Mouse (Mus musculus): ENCODE data around the gene Sox5.

Sox5 gene

DNA sequence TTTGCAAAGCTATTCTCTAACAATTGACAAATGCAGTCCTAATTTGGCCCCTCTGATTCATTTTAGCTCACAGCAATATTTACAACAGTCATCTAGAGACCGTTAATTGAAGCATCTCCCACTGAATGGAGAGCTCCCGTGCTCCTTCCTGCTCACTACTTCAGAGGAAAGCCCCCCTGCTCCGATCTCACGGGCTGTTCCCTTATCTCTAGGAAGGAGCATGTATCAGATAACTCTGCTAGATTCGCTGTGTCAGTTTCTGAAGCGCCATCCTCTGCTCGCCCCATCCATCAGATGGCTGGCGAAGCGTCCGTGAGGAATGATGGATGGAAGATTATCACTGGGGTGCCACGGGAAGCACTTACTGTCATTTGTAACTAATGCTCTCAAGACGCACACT, 926.4 kb downstream of the Sox5 start:
- DNase-seq (ENCODE audit: low spot score in 2 of 2): no peak

DNA sequence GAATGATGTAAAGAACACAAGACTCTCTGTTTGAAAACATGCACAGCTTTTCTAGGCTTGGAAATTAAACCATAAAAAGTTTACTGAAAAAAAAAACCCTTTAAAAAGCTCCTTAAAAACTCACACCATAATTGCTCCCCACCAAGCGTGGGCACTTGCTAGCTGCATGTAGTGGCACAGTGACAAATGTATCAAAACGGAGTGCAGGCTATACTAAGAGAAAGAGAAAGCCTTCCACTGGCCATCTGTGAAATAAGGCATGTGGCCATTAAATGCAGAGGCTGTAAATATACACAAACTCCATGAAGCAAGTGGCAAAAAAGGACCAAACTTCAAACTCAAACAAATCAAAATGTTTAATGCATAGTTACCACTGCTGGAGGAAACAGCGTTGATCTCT, 927.7 kb downstream of the Sox5 start:
- DNase-seq (ENCODE audit: low spot score in 2 of 2): no peak

DNA sequence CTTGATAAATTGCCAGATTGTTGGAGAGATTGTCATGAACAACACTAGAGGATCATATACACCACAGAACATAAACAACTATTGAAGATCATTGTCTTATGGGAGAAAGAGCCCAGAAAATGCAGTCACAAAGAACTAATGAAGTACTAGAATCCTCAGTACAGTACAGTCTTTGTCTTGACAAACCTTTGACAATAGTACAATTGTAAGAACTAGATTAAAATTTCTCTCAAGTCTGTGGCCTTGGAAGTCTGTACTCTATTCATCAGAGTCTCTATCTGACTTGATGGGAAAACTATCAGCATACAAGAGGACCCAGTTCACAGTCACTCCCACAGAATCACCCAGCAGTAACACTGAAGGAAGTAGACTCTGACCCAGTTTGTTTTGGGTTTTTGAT, 936.0 kb downstream of the Sox5 start:
- no peak for DNase-seq (ENCODE audit: low spot score in 2 of 2)

DNA sequence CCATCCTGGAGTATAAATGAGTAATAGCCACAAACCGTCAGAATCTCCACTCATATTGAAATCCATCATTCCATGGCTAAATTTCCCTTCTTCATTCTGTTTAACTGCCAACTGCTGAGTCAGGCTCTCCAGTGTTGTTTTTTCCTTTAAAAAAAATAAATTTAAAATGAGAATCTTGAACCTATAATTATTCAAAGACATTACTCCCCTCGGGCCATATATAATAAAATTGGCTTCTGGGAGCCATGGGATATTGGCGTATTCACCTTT, 937.1 kb downstream of the Sox5 start:
- DNase-seq (ENCODE audit: low spot score in 2 of 2): no peak

DNA sequence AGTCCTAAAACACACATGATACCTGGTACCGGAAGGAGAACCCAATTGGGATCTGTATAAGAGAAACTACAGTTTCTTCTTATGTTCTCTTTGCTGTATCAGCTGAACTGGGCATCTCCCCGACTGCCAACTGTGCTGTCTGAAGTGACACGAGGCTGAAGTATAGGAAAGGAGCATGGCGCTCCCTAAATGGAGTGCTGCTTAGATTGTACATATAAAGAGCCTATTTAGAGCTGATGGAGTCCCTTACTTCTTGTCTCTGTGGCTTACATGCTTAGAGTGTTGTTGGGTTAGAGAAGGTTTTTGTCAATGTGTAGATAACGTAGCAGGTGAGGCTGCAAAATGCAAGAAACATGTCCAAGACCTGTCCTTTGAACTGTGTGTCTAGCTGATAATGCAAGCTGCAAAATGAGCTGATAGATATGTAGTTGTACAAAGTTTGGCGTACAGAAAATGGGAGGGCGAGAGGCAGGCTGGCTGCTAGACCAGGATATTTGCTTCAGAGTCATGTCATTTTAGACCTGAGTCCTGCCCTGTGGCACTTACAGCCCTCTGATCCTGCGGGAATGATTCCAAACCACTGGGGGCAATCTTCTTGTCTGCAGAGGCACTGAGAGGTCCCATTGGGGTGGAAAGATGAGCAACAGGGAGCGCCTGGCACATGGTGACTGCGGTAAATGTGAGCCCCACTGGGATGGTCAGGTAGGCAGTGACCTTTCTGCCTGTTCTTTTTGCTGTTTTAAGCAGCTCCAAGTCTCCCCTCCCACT, 937.7 kb downstream of the Sox5 start:
- DNase-seq (ENCODE audit: low spot score in 2 of 2): no peak

DNA sequence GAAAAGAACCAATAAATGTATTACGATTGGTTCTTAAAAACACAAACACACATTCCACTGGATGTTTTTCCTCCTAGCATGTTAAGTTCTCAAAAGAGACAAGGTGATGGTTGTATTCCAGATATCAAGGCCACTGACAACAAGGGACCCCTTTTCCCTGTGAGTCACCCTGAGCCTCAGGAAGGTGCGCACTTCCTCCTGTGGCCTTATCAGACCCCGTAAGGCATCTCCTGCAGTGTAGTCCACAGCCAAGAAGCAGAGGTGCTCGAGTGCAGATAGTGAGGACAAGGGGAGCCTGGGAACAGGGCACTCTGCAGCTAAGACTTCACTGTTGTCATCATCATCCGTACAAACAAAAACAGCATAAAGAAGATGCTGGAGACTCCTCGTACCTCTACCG, 939.8 kb downstream of the Sox5 start:
- DNase-seq (ENCODE audit: low spot score in 2 of 2): no peak

DNA sequence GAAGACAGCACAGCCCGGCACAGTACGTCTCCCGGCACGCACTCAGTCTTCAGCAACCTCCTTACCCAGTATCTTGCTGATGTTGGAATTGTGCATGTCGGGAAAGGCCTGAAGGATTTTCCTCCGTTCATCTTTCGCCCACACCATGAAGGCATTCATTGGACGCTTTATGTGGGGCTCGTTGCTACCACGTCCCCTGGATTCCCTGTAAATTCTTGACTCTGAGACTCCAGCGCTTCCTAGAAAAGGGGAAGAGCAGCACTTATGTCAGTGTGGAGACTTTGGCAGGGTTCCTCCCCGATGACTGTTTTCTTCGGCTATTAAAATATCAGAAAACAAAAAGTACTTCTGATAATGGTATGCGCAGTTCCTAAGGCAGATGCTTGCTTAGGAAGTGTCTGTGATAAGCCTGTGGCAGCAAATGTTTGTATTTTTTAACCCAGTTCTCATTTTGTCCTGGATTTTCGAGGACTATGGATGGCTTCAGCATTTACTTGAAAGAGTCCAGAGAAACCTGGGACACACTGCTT, 940.6 kb downstream of the Sox5 start:
- no peak for DNase-seq (ENCODE audit: low spot score in 2 of 2)

DNA sequence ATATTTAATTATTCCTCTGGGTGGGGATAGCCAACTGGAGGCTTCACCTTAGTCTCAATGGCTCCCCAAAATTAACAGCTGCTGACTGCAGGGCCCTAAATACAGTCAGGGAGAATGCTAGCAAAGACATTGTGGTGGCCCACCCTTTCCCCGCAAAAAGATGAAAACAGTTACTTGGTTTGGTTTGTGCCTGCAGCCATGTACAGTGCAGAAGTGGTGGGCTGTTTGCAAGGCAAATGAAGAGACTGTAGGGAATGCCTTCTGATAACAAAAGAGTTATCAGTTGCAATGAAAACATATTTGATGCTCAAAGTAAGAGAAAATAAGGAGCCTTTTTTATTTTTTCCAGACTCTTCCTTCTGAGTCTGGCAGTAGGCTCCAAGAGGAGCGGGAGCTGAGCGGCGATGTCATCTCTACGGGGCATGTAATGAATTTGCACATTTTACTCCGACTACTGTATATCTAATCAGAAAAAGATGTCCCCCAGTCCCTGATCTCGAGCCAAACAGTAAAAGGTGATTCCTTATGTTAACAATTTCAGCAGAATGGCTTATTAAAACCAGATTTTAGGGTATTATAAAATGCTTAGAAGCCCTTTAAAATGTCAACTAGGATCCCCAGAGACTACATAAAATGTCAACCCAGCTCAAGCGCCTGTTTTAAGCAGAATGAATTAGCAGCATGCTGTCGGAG, 943.2 kb downstream of the Sox5 start:
- no peak for DNase-seq (ENCODE audit: low spot score in 2 of 2)

DNA sequence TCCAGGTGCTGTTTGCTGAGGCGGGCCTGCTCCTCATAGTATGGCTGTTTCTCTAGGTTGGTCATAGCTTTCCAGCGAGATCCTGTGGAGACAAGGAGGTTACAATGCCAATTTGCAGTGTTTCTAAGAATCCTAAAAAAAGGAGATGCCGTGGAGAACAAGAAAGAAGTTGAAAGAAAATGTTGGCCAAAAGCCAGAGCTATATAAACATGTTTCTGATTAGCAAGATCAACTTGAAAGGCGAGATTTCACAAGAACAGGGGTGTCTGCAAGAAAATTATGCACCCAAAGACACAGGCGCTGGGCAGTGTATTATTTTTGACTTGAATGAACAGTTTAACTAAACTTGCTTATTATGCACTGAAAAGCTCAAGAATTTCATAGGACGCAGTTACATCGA, 946.4 kb downstream of the Sox5 start:
- no peak for DNase-seq (ENCODE audit: low spot score in 2 of 2)

DNA sequence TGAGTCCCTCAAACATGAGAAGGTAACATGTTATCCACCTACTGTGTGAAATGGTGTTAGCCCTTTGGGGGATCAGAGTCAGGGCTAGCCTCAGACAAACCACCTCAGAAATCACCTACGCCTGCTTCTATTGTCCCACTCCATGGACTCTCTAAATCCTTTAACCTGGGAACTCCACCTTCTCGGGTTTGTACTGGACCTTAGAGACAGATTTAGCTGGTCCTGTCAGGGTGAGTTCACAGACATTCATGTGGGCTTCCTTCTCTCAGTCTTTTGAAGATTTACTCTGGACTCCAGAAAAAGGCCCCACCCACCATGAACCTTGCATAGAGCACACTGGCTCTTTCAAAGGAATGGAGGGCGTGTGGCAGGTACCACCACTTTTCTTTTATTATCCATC, 947.8 kb downstream of the Sox5 start:
- DNase-seq (ENCODE audit: low spot score in 2 of 2): no peak

DNA sequence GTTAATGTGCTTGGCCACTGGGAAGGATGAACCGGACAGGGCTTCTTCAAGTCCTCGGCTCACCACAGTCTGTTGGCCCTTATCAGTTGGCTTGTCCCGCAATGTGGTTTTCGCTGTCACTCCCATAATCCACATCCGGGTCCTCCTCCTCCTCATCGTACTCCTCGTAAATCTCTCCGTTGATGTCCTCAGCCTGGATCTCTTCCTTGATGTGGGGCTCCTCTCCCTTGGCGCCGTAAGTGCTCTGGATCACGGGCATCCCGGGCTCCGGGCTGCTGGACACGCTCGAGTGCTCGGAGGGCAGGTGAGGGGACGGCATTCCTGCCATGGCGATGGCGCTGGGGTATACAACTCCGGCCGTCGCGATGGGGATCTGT, 948.6 kb downstream of the Sox5 start:
- DNase-seq (ENCODE audit: low spot score in 2 of 2): no peak

DNA sequence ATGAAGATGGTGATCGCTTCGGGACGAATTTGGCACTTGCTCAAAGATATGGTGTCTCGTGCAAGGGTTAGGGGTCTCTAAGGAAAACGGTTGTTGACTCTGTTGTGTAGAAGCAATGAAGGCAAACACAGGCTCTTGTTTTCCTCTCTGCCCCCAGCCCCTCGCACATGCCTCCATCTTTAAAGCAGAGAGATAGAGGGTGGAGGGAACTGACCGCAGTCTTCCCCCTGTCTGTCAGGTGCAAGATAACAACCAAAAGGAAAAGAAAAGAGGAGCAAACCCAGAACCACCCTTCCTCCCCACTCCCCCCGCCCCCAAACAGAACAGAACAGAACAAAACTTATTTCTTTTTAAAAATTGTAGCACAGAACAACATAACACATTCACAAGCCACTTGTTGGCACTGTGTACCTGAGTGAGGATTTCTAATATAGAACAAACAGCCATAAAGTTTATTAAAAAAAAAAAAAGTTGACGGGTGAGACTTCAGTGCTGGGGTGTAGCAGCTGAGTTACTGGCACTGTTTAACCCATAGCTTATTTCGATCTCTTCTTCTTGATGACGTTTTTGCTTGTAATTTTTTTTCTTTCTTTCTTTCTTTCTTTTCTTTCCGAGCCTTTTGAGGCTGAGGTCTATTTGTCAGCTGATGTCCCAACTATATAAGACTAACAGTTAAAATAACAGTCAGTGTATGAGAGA, 949.1 kb downstream of the Sox5 start:
- no peak for DNase-seq (ENCODE audit: low spot score in 2 of 2)

DNA sequence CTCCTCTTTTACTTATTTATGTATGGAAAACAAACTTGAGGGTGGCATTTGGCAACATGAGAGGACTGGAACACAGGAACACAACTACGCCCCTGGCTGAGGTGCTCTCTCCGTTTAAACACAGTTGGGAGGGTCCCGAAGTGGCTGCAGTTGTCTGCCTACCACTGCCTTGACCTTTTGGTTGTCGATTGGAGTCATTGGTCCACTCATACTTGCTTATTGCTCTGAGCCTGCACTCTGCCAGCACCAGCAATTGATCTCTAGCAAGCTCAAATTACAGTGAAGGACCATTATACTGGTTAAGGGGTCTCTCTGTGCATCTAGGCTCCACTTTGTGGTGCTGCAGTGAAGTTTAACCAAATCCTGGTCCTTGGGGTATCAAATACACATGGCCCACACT, 950.5 kb downstream of the Sox5 start:
- DNase-seq (ENCODE audit: low spot score in 2 of 2): no peak

DNA sequence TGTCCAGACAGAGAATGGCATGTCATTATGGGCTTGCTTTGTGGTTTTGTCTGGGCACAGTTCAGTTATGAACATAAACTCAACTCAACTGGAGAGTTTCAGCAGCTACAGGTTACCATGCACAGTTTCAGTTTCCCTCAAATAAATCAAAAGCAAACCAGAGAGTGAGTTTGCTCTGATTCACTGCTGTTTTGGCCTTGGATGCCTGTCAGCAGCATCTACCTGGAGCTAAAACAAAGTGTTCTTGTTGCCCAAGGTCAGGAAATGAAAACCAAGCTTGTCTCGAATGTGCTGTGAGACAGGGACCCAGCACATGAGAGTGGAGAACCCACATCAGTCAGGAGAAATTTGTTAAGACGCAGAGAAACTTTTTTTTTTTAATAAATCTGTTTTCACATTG, 951.6 kb downstream of the Sox5 start:
- no peak for DNase-seq (ENCODE audit: low spot score in 2 of 2)

DNA sequence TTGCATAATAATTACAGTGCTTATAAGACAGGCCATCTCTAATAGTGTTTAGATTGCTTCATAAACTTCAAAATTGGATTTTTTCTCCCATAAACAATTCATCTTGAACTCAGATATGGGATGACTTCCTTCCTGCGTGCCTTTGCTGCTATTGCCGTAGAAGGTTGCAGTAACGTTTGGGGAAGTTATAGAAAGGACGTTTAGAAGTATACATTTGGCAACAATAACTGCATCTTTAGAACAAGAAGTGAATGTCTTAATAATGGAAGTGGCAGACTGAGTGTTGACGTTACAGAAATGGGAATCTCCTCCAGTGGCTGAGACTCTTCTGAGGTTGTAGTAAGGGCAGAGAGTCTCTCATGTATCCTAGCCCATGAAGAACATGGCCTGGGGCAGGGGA, 955.0 kb downstream of the Sox5 start:
- DNase-seq (ENCODE audit: low spot score in 2 of 2): no peak

DNA sequence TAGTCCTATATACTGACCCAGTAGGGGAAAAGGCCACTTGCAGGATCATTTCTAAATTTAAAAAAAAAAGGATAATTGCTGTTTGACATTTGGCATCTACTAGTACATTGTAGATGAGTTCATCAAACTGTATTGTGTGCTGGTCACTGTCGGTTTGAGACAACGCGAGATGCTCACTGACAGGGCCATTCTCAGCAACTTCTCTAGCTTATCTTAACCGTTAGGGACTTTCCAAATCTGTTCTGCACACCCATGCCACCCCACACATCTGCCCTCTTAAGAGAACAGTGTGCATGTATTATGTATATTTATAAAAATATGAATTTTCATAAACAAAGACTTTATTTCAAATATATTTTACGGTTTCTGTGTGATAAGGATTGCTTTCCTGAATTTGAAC, 955.8 kb downstream of the Sox5 start:
- no peak for DNase-seq (ENCODE audit: low spot score in 2 of 2)

DNA sequence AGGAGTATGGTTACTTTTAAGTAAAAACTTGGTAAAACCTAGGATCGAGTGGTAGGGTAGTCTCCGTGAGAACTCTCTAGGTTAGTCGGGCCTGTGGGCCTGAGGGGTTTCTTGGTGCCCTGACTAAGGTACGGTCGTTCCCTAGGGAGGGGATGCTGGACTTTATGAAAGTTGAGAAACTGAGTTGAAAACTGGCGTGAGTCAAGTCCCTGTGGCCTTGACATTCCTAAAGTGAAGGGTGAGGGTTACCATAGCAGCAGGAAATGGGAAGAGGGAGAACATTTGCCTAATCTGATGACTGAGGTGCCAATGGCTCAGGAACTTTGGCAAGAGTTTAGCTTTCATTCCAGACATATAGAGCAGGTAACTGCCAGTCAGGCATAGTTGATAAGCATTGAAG, 956.7 kb downstream of the Sox5 start:
- DNase-seq (ENCODE audit: low spot score in 2 of 2): no peak

DNA sequence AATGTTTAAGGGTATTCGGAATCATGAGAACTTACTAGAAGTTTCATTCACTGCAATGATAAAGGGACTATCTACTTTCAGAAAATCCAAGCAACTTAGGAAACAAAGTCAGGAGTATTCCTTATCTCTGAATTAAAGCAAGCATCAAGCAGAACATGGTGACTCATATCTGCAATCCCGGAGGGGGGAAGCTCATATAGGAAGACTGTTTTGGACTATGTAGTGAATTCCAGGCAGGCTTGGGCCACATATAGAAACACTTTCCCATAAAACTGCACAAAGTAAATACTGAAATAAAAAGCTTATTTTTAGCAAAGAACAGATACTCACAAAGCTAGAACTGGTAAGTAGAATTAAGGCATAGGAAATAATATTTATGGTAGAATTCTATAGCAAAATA, 993.3 kb downstream of the Sox5 start:
- no peak for DNase-seq (ENCODE audit: low spot score in 2 of 2)

DNA sequence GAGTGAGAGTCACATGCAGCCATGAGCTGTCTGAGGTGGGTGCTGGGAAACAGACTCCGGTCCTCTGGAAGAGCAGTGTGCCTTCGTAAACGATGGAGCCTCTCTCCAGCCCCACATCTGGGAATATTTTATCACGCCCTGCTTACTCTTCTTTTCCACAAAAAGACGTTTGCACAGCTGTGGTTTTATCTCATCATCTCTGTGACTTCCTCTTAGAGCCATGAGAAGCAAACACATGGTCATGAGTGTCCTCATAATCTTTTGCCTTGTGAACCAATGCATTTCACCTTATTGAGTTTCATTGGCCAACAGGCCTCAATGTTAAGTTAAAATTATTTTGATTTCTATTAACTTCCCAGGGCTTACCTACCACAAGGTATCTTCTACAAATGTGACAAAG, 994.4 kb downstream of the Sox5 start:
- DNase-seq (ENCODE audit: low spot score in 2 of 2): no peak

DNA sequence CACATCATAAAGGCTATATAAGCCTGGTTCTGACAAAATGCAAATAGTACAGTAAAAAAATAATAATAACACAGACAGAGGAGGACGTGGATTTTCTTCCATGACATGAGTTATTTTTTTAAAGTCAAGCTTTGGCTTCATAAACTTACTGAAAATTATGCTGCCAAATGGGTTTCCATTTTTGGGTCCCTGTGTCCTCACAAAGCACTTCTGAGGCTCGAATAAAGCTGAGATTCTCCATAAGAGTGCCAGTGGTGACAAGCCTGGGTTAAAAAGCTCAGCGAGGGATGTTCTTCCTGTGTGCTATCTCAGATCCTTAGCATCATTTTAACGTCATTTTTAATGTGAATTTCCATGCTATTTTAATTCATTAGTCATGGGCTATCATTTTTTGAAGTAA, 996.1 kb downstream of the Sox5 start:
- no peak for DNase-seq (ENCODE audit: low spot score in 2 of 2)

Data from urinary bladder, postnatal 36 days (tissue).